Mouse (Mus musculus) intestine, embryonic 16.5 days (tissue): Measurements from ENCODE around the gene Pdia3. TPM values are rescaled to one million over a fixed set of nuclear protein-coding genes. Genes with fewer than 3 reads are reported as not detected.
"Not testable (repeated sequence)": the region's sequence is repeated elsewhere in the genome, so short reads cannot be mapped to it uniquely, and the experiment has no call there.

Experiments used
- ATAC-seq: fragments of 200-750 bp; cut with Nextera tagmentation; 2 replicates; pipeline ENCODE4 v1.8.0; 2017; ENCODE audit warnings: moderate TSS enrichment, moderate library complexity
- H3K27ac ChIP-seq: fragments of 300-500 bp; sonication (generic); 2 replicates; pipeline ENCODE4 v1.5.1; 2014; ENCODE audit warnings: mild to moderate bottlenecking, low read length
- H3K27me3 ChIP-seq: fragments of 300-500 bp; sonication (generic); replicated peaks from 2 replicates; pipeline ENCODE4 v1.6.1; 2014; ENCODE audit warnings: low read length, control low read depth, mixed read lengths; ENCODE audit not compliant: control insufficient read depth, insufficient read depth
- H3K36me3 ChIP-seq: fragments of 300-500 bp; sonication (generic); 2 replicates; pipeline ENCODE4 v1.6.1; 2014; ENCODE audit warnings: low read length, control low read depth; ENCODE audit not compliant: control insufficient read depth, insufficient read depth
- H3K4me1 ChIP-seq: fragments of 300-500 bp; sonication (generic); 2 replicates; pipeline ENCODE4 v1.6.1; 2014; ENCODE audit warnings: low read length, control low read depth, mixed read lengths; ENCODE audit not compliant: control insufficient read depth, insufficient read depth
- H3K4me2 ChIP-seq: fragments of 300-500 bp; sonication (generic); 2 replicates; pipeline ENCODE4 v1.6.1; 2014; ENCODE audit warnings: low read depth, low read length, control low read depth
- H3K4me3 ChIP-seq: fragments of 300-500 bp; sonication (generic); 2 replicates; pipeline ENCODE4 v1.5.1; 2014; ENCODE audit warnings: mild to moderate bottlenecking, low read length
- H3K9ac ChIP-seq: fragments of 300-500 bp; sonication (generic); 2 replicates; pipeline ENCODE4 v1.6.1; 2014; ENCODE audit warnings: low read depth, low read length
- H3K9me3 ChIP-seq: fragments of 300-500 bp; sonication (generic); 2 replicates; pipeline ENCODE4 v1.6.1; 2016; ENCODE audit warnings: low read length, control low read depth; ENCODE audit not compliant: control insufficient read depth
- WGBS: fragments of 180-500 bp; shearing (Covaris S2); extraction: QIAGEN DNeasy Blood & Tissue Kit; methylation state at CpG from one replicate; pipeline ENCODE4 v1.1.7; 2014; 5-methylcytosine and 5-hydroxymethylcytosine counted together
- microRNA-seq: library from miRNA; unstranded; fragments of <30 nt; microRNA quantifications from one replicate; pipeline ENCODE4, GENCODE M21; 2016
- polyA plus RNA-seq: library from polyadenylated mRNA; unstranded; fragments of >200 nt; fragmentation: Nextera tagmentation; extraction: Ambion mirVana; gene quantifications from 2 replicates; pipeline ENCODE4 v1.2.1, GENCODE M21; 2015

Gene Pdia3
- polyA plus RNA-seq, 1 experiment from 2014 or later, result 911 TPM

- no peak for ATAC-seq
- WGBS, result 60% methylated on average over 3 of the region's 3 CpGs
- H3K4me2 ChIP-seq, result no peak overlapping the region
- no peak overlapping the region for H3K27ac ChIP-seq
- H3K9ac ChIP-seq, result no peak overlapping the region
- no peaks in the 10 kb centered on the region for H3K36me3 ChIP-seq
- no peaks in the 10 kb centered on the region for H3K9me3 ChIP-seq
- no peak overlapping the region for H3K4me3 ChIP-seq
- no peaks in the 10 kb centered on the region for H3K4me1 ChIP-seq
- no peaks in the 10 kb centered on the region for H3K27me3 ChIP-seq
Measured at GRCm38 (mm10) chr2:121480498-121480897, 66.9 kb downstream of the Pdia3 start.

- not testable (repeated sequence) for H3K27ac ChIP-seq, H3K4me2 ChIP-seq, H3K36me3 ChIP-seq, H3K9me3 ChIP-seq, H3K4me3 ChIP-seq, H3K9ac ChIP-seq, H3K27me3 ChIP-seq, H3K4me1 ChIP-seq, ATAC-seq
- WGBS, result 84% methylated on average over 13 of the region's 13 CpGs
Measured at GRCm38 (mm10) chr2:121480916-121481315, 67.3 kb downstream of the Pdia3 start.

- no peak for ATAC-seq
- no peak overlapping the region for H3K27ac ChIP-seq
- H3K36me3 ChIP-seq, result no peaks in the 10 kb centered on the region
- WGBS, result 59% methylated on average over 8 of the region's 8 CpGs
- H3K27me3 ChIP-seq, result no peaks in the 10 kb centered on the region
- H3K4me1 ChIP-seq, result no peaks in the 10 kb centered on the region
- H3K9me3 ChIP-seq, result no peaks in the 10 kb centered on the region
- no peak overlapping the region for H3K4me2 ChIP-seq
- no peak overlapping the region for H3K9ac ChIP-seq
- H3K4me3 ChIP-seq, result no peak overlapping the region
Measured at GRCm38 (mm10) chr2:121483576-121483975, 70.0 kb downstream of the Pdia3 start.

DNA sequence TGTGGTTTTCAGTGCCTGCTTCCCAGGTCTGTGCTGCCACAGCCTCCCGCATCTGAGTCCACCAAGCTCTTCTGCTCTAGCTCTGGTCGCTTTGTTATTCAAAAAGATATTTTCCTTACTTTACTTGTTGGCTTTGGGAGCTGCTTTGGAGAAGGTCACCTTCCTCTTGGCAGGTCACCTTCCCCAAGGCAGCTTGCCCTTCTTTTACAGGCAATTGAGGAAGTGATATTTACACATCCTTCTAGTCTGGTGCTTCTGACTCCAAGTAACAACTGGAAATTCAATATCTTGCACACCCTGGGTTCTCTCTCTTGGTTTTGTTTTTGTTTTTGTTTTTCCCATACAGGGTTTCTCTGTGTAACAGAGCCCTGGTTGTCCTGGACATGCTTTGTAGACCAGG is 70.8 kb downstream of the Pdia3 start:
- not testable (repeated sequence) for H3K27ac ChIP-seq, H3K4me1 ChIP-seq, ATAC-seq, H3K4me3 ChIP-seq, H3K27me3 ChIP-seq, H3K4me2 ChIP-seq, H3K9ac ChIP-seq, H3K36me3 ChIP-seq, H3K9me3 ChIP-seq
- WGBS, result 90% methylated on average over 1 of the region's 2 CpGs

Small RNAs within 50 kb of the gene (microRNA-seq; reads per million reads assigned to microRNA genes)
- gene Gm22953, result not detected

Other genes with a start within 250 kb of the Pdia3 start
- gene Tubgcp4, start 243.1 kb upstream of the Pdia3 start, polyA plus RNA-seq, result 31.8 and 37.2 TPM in 2 replicates
- 8.3 and 8.6 TPM in 2 replicates for gene Zscan29, start 242.7 kb upstream of the Pdia3 start, polyA plus RNA-seq
- 26.5 and 31.0 TPM in 2 replicates for gene Trp53bp1, start 142.4 kb upstream of the Pdia3 start, polyA plus RNA-seq
- 1.9 and 2.6 TPM in 2 replicates for gene Map1a, start 124.2 kb upstream of the Pdia3 start, polyA plus RNA-seq
- 18.7 and 21.4 TPM in 2 replicates for gene Ppip5k1, start 58.4 kb upstream of the Pdia3 start, polyA plus RNA-seq
- gene Ckmt1, start 56.1 kb upstream of the Pdia3 start, polyA plus RNA-seq, result 880 and 1,082 TPM in 2 replicates
- 0.04 TPM in 2 replicates for gene Strc, start 26.6 kb upstream of the Pdia3 start, polyA plus RNA-seq
- gene Catsper2, start within 50 bp of the Pdia3 start, polyA plus RNA-seq, result 1.1 and 1.5 TPM in 2 replicates
- 6.7 and 7.9 TPM in 2 replicates for gene Ell3, start 30.5 kb downstream of the Pdia3 start, polyA plus RNA-seq
- 456 and 469 TPM in 2 replicates for gene Serf2, start 35.4 kb downstream of the Pdia3 start, polyA plus RNA-seq
- 88.3 and 89.9 TPM in 2 replicates for gene Hypk, start 39.5 kb downstream of the Pdia3 start, polyA plus RNA-seq
- 0.13 TPM in 1 of 2 replicates, not detected in the other for gene Serinc4, start 43.0 kb downstream of the Pdia3 start, polyA plus RNA-seq
- gene Mfap1b, start 60.3 kb downstream of the Pdia3 start, polyA plus RNA-seq, result 38.2 and 40.2 TPM in 2 replicates
- 18.7 and 21.5 TPM in 2 replicates for gene Mfap1a, start 92.9 kb downstream of the Pdia3 start, polyA plus RNA-seq
- 4.8 and 5.0 TPM in 2 replicates for gene Wdr76, start 92.9 kb downstream of the Pdia3 start, polyA plus RNA-seq